Mouse (Mus musculus) MEL (cell line): ENCODE data around the gene Tfdp2.

ENCODE experiments used
- BHLHE40 ChIP-seq: IDR thresholded peaks from 2 replicates; pipeline ENCODE4 v1.6.1; 2012; ENCODE audit warnings: low read depth, mild to moderate bottlenecking, inconsistent platforms, low read length, improper control_type of control experiment, borderline replicate concordance
- CHD2 ChIP-seq: IDR thresholded peaks from 2 replicates; pipeline ENCODE4 v1.6.1; 2011; ENCODE audit warnings: low read length, improper control_type of control experiment
- CTCF ChIP-seq, 3 experiments: IDR thresholded peaks in 2 of 3; conservative IDR thresholded peaks in 1 of 3; 2 replicates each; pipeline ENCODE4 v1.5.1; 2011 to 2012; ENCODE audit warnings: low read length in 3 of 3, low read depth in 2 of 3, mild to moderate bottlenecking in 2 of 3, improper control_type of control experiment in 1 of 3, inconsistent platforms in 1 of 3, mixed read lengths in 1 of 3, moderate library complexity in 1 of 3; ENCODE audit not compliant: control insufficient read depth in 1 of 3, insufficient read depth in 1 of 3, poor library complexity in 1 of 3, severe bottlenecking in 1 of 3
- GABPA ChIP-seq: IDR thresholded peaks from 2 replicates; pipeline ENCODE4 v1.6.1; 2012; ENCODE audit warnings: low read depth, mild to moderate bottlenecking, inconsistent platforms, low read length, improper control_type of control experiment, moderate library complexity
- GATA1 ChIP-seq: IDR thresholded peaks from 2 replicates; pipeline ENCODE4 v1.6.1; 2011; ENCODE audit warnings: low read depth, low read length, improper control_type of control experiment
- MEF2A ChIP-seq: IDR thresholded peaks from 2 replicates; pipeline ENCODE4 v1.6.1; 2014; ENCODE audit warnings: low read depth, mild to moderate bottlenecking, inconsistent platforms, low read length, improper control_type of control experiment; ENCODE audit not compliant: poor library complexity, insufficient replicate concordance, severe bottlenecking; ENCODE audit errors: extremely low read depth
- MXI1 ChIP-seq: IDR thresholded peaks from 2 replicates; pipeline ENCODE4 v1.6.1; 2011; ENCODE audit warnings: mild to moderate bottlenecking, low read depth, low read length, improper control_type of control experiment
- NRF1 ChIP-seq: IDR thresholded peaks from 2 replicates; pipeline ENCODE4 v1.6.1; 2014; ENCODE audit warnings: low read depth, mild to moderate bottlenecking, inconsistent platforms, low read length, improper control_type of control experiment, moderate library complexity; ENCODE audit not compliant: poor library complexity, insufficient read depth, severe bottlenecking
- POLR2A ChIP-seq, 2 experiments: IDR thresholded peaks; 2 replicates each; pipeline ENCODE4 v1.6.1; 2011 to 2012; ENCODE audit warnings: low read length in 2 of 2, mild to moderate bottlenecking in 2 of 2, control low read depth in 1 of 2, improper control_type of control experiment in 1 of 2, low read depth in 1 of 2, moderate library complexity in 1 of 2; ENCODE audit not compliant: control insufficient read depth in 1 of 2, insufficient read depth in 1 of 2, poor library complexity in 1 of 2
- SIN3A ChIP-seq: IDR thresholded peaks from 2 replicates; pipeline ENCODE4 v1.6.1; 2012; ENCODE audit warnings: low read length, improper control_type of control experiment, inconsistent platforms
- USF1 ChIP-seq: IDR thresholded peaks from 2 replicates; pipeline ENCODE4 v1.6.1; 2014; ENCODE audit warnings: low read depth, mild to moderate bottlenecking, inconsistent platforms, low read length, improper control_type of control experiment, moderate library complexity
- ZMIZ1 ChIP-seq: IDR thresholded peaks from 2 replicates; pipeline ENCODE4 v1.6.1; 2012; ENCODE audit warnings: low read depth, mild to moderate bottlenecking, inconsistent platforms, low read length, improper control_type of control experiment, moderate library complexity

DNA sequence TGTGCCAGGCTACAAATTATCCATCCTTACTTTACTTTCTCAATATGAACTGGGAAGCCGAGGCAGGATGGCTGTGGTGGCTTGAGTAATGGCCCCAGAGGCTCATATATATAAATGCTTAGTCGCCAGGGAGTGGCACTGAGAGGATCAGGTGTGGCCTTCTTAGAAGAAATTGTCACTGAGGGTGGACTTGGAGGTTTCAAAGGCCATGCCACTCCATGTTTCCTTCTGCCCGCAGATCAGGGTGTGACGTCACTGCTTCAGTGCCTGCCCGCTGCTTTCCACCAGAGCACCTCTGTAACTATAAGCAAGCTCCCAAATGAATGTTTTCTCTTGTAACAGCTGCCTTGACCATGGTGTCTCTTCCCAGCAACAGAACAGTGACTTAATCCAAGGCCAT is 135.1 kb downstream of the Tfdp2 start:
- TF ChIP-seq CHD2 (no peak), GABPA (no peak), CTCF (IDR thresholded peaks at IDR 0.05 in 2 of 3, conservative IDR thresholded peaks at IDR 0.05 in 1 of 3; ENCODE audit: control insufficient read depth in 1 of 3, insufficient read depth in 1 of 3, low read depth in 2 of 3, low read length in 3 of 3, poor library complexity in 1 of 3, severe bottlenecking in 1 of 3) (no peak), ZMIZ1 (no peak), MXI1 (no peak), MEF2A (no peak), GATA1 (no peak), USF1 (no peak), BHLHE40 (no peak), POLR2A (IDR thresholded peaks at IDR 0.05; ENCODE audit: control insufficient read depth in 1 of 2, insufficient read depth in 1 of 2, low read depth in 1 of 2, low read length in 2 of 2, poor library complexity in 1 of 2) (no peak), NRF1 (no peak), SIN3A (no peak)
